Mouse (Mus musculus) urinary bladder, adult 2 months (tissue): ENCODE measurements around the gene Tex101. TPM values are rescaled to one million over a fixed set of nuclear protein-coding genes. Genes with fewer than 3 reads are reported as not detected.
"Not testable (repeated sequence)": the region's sequence is repeated elsewhere in the genome, so short reads cannot be mapped to it uniquely, and the experiment has no call there.

Source experiments
- DNase-seq: peaks from one replicate; pipeline ENCODE4 v3.0.0; 2022; ENCODE audit warnings: low spot score
- polyA plus RNA-seq: library from polyadenylated mRNA; depleted of rRNA; stranded (reverse); fragments of >200 nt; gene quantifications from 2 replicates; pipeline ENCODE4 v1.2.3, GENCODE M21; 2012; rRNA removed

Tex101 gene
- polyA plus RNA-seq = not detected in 2 replicates

DNA sequence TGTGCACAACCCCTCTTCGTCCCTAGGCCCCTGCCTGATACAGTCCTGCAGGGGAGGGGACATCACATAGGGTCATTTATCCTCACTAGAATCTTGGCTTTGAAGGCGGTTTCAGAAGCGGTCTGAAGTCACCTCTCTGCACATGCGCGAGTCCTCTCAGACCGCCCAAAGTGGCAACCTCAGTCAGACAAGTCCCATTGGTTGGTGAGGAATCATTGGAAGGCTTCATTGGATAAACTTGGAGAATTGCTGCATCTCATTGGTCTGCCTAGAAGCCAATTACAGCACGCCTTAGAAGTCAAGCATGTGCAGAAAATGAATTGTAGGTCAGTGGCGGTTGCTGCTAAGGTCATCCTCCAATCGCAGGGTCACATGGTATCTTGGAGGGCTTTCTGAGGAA is at the start of gene Tex101:
Tex101 (minus strand) TSS at position 101 of the 400 bp plus-strand sequence.
- DNase-seq = no peak

DNA sequence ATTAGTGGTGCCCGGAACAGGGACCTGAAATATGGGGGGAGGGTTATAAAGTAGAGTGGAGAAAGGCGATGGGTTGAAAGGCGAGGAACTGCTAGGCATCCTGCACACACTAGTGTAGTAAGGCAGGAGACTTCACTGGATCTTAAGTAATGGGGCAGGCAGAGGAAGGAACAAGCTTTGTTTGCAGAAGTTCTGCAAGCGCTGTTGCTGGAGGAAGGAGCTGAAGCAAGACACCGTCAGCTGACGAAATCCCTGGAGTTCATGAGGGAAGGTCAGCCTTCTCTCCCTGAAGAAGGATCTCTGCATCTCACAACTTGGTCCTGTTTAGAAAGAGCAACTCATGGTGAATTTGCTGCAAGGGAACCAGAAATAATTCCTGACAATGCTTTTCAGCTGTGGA is 38.6 kb upstream of the Tex101 start:
- no peak for DNase-seq

DNA sequence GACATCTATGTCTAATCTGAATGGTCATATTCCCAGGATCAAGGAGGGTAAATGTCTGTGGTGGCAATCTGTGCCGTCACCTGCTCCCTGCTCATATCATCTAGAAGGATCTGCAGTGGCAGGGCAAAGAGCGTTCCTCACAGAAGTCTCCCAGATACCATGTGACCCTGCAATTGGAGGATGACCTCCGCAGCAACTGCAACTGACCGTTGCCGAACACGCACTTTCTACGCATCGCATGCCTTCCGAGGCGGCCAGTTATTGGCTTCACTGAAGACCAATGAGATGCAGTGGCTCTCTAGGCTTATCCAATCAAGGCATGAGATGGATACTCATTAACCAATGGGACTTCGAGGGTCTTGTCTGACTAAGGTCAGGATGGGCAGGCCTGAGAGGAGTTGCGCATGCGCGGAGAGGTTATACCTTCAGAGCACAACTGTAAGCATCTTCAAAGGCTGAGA is 32.4 kb upstream of the Tex101 start, which contains the start of gene BC049730:
BC049730 (plus strand) TSS at position 411 of the 461 bp plus-strand sequence.
- DNase-seq = no peak

DNA sequence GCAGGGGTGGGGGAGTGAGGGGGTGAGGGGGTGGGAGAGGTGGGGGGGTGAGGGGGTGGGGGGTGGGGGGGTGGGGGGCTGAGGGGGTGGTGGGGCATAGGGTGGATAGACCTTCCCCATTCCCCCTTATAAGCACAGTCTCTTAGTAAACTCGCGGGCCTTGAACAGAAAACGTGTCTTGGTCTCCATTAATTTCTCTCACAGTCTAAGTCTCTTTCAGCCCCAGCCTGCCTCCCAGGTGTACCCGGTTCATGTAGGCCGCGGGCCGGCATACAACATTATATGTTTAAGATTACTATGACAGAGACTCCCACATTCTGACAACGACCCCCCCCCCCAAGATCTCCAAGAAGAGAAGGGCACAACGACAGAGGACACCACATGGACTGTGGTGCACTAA is 26.4 kb upstream of the Tex101 start:
- DNase-seq = not testable (repeated sequence)

DNA sequence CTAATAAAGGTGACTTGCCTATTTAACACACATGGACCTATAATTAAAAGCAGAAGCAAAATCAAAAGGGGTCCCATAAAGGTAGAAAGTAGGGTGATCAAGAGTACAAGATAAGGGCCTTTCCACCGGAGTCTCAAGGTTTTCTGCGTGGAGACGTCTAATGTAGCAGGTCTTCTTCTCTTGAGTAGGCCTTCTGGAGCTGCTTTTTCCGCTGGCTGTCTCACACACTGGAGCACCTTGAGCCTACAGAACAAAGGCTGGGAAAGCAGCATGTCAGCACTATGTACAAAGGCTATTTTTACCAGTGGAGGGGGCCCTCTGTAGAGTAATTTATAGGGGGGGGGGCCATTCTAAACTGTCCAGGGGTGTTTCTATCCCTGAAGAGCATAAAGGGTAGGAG is 21.4 kb upstream of the Tex101 start:
- DNase-seq = not testable (repeated sequence)

DNA sequence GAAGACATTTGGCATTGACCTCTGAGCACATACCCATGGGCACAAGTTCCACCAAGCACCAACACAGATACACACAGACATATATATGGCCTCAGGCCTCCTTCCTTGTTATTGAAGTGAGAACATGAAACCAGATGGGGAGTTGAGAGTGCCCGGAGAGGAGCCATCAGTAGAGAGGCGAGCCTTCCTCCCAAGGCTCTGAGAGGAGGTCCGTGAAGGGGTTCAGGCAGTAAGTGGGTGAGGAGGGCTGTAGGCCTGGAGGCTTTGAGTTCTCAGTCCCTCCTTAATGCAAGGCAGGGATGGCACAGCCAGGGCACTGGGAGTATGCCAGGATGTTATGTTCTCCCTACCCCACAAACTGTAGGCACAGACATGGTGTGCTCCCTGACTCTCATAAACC is 16.2 kb upstream of the Tex101 start:
- DNase-seq = not testable (repeated sequence)

DNA sequence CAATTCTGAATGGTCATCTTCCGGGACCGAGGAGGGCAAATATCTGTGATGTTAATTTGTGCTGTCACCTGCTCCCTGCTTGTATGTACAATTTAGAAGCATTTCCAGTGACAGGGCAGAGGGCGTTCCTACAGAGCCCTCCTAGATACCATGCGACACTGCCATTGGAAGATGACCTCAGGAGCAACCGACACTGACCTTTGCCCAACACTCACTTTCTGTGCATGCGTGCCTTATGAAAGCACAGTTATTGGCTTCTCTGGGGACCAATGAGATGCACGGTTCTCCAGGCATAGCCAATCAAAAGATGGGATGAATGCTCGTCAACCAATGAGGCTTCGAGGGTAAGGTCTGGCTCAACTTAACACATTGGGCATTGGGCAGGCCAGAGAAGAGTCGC is 11.0 kb upstream of the Tex101 start:
- DNase-seq = not testable (repeated sequence)

DNA sequence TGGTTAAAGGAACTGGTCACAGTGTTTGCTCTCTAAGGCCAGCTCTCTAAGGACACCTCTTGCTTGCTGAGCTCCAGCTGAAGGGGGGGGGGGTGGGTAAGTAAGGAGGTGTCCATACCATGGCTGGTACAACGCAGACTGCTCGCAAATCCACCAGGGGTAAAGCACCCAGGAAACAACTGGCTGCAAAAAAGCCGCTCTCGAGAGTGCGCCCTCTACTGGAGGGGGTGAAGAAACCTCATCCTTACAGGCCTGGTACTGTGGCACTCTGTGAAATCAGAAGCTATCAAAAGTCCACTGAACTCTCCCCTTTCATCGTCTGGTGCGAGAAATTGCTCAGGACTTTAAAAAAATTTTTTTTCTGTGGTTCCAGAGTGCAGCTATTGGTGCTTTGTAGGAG is 7.6 kb upstream of the Tex101 start:
- not testable (repeated sequence) for DNase-seq

DNA sequence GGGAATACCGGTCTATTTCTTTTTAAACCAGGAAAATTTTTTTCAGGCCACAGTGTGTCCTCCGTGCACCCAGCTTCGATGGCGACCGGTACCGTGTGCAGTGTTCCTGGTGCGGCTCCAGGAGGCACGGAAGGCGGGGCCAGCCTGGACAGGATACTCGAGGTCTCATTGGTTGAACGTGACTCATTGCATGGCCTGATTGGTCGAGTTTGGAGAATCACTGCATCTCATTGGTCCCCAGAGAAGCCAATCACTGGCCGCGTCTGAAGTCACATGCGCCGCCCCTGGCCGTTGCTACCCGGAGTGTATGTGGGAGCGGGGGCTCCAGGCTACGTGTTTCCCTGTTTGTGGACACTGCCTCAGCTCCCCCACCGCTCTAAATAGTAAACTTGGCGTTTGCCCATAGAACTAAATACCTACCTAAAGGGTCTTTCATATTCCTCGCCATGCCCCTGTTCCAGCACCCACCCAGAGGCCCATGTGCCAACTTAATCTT is 4.5 kb downstream of the Tex101 start:
- no peak for DNase-seq

DNA sequence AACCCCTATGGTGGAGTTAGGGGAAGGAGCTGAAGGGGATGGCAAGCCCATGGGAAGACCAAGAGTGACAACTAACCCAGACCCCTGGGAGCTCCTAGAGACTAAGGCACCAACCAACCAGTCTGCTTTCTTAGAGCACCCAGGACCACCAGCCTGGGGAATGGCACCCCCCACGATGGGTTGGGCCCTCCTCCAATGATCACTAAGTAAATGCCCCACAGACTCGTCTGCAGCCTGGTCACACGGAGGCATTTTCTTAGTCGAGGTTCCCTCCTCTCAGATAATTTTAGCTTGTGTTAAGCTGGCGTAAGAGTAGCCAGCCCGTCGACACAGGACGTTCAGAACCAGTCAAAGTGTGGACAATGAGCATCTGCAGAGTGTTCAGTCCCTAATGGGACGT is 11.5 kb downstream of the Tex101 start:
- no peak for DNase-seq

DNA sequence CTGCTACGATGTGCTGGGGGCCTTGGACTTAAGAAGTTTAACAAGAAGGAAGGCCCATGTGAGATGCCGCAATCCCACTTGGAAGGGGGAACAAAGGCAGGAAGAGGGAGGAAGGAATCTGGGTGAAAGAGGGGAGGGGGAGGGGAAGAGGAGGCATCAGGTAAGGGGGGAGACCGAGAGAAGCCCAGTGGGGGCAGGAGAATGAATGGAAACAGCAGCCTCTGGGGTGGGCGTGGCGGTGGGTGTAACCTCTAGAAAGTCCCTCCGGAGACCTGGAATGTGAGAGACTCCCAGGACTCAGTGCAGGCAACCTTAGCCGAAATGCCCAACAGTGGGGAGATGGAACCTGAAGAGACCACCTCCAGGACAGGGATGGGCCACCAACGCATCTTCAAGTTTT is 12.2 kb downstream of the Tex101 start:
- no peak for DNase-seq

DNA sequence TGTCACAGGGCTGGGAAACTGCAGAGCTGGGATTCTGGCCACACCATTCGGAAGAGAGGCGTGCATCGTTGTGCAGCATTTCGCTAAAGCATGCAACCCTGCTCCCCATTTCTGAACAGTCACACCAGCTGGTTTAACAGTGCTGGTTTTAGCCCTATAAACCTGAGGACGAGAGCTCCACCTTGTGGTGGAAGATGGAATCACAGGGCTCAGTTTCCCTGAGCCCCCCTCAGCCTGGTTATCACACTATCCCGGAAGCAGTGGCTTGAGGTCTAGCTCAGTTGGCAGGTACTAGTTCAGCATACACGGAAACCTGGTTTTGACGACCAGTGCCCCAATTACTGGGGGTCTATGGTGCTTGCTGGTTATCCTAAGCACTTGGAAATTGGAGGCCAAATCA is 13.9 kb downstream of the Tex101 start:
- no peak for DNase-seq

DNA sequence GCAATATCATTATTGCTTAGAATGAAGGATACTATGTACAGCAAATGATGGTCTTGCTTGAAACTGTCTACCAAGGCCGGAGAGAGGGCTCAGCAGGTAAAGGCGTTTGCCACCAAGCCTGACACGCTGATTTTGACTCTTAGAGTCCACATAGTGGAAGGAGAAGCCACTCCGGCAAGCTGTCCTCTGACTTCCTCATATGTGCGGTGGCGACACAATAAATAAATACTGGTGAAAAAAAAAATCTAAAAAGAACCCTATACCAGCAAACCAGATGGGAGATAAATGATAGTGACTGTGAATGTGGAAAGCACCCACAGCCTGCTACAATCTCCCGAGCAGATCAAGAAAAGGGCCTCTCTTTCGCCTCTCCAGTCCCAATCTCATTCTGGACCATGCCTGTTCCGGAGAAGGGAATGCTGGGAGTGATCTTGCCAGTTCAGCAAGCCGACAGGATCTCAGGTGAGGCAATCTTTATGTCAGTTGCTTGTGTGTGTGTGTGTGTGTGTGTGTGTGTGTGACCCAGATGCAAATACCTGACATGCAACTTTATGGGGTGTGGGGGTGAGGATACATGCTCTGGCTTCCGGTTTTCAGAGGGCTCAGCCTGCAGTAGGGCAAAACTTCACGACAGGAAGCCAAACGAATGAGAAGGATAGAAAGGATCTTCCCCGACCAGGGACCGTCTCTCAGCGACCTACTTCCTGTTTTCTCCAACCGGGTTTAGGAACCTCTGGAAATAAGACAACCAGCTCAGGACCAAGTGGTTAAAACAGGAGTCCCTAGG is 15.2 kb downstream of the Tex101 start:
- no peak for DNase-seq

DNA sequence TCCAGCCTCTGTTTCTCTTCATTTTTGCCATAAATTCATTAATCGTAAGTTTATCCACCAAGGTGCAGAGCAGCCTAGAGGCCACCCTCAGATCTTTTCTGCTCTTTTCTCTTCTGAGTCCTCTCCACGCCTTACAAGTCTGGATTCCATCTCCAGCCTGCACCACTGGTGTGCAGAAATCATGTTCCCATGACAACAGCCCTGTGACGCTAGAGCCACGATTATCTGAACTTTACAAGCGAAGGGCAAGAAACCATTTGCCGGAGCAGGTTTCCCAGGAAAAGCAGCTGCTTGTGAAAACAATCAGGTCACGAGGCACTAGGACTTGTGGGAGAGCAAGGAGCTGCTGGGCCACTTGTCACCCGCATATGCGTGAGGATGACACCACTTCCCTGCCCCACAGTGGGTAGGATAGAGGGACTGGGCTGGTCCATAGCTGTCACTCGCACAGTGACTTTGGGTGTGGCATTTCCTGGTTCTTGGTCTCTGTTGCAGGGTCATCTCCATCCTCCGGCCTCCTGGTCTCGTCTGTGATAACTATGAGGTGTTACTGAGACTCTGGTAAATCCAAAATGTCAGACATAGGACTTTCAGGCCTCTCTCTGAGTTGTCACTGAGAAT is 16.6 kb downstream of the Tex101 start:
- DNase-seq = no peak

DNA sequence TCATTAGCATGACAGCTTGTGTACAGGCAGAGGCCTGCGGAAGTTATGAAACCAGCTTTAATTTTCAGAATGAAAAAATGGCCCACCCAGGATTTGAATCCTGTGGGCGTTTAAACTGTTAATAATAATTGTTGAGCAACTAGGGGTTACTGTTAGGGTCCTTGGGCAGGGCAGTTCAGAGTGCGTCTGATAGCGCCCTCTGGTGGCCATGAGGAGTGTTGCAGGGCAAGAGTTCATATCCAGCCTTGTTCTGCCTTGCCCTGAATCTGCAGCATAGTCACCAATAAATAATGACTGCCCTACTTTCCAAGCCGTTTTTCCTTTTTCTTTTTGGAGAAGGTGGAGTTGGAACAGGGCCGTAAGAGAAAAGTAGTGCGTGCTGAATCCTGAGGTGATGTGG is 22.8 kb downstream of the Tex101 start:
- DNase-seq = peak; percentile 47

DNA sequence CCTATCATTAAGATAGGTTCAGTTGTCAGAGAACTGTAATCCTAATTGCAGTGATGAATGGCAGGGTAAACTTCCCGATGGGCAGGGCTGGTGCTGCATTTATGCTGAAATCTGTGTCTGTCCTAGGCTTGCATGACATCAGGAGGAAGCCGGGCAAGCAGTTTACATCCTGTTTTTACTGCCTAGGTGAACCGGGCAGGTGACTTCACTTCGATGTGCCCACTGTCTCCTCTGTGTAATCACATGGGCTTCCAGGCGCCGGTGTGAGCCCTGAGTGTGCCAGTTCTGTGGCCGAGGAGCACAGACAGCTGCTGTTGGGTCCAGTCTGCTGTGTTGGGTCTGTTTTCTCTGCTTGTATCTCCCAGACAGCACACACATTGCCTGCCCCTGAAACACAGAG is 30.0 kb downstream of the Tex101 start:
- DNase-seq = no peak

DNA sequence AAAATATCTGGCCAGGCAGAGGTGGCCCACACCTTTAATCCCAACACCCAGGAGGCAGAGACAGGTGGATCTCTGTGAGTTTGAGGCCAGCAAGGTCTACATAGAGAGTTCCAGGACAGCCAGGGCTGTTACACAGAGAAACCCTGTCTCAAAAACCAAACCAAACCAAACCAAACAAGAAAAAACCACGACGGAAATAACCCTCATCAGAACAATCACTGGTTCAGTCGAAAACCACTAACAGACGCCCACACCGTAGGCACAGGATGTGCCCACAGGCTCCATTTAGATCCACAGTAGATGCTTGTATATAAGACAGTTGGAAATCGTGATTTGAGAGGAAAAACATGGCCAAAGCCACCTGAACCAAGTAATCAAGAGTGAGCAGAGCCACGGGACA is 31.5 kb downstream of the Tex101 start:
- no peak for DNase-seq

DNA sequence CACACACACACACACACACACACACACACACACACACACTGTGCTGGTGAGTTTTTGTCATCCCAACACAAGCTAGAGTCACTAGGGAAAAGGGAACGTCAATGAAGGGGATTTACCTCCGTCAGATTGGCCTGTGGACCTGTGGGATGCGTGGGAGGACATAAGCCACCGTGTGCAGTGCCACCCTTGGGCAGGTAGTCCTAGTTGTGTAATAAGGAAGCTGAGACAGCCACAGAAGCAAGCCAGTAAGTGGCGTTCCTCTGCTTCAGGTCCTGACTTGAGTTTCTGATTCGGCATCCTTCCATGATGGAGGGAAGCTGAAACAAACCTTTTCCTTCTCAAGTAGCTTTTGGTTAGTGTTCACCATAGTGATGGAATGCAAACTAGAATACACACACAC is 32.0 kb downstream of the Tex101 start:
- no peak for DNase-seq

DNA sequence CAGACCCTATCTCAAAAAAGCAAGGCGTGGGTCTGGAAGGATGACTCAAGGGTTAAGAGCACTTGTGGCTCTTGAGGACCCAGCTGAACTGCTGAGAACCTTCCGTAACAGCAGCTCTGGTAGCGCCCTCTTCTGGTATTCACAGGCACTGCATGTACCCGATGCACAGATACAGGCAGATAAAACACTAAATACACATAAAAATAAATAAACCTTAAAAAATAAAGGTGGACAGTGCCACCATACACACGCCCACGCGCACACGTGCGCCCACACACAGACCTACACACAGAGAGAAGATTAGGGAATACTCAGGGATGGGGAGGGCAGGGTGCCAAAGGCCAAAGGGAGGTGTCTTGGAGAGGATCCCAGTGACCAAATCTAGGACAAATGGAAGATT is 34.0 kb downstream of the Tex101 start:
- no peak for DNase-seq

DNA sequence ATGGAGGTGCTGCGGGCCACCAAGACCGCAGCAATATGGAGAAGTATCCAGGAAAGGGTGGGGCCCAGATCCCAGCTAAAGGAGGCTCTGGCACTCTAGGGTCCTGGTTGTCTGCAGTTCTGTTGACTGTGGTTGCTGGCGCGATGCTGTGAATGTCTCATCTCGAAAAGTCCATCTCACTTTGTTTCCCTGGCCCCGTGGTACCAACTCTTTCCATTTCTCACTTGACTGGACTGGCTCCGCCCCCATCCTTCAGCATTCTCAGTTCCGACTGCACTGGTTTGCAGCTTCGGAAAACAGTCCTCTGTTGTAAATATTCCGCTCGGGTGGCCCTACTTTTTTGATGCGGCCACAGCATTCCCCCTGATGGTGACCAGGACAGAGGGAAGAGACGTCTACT is 36.0 kb downstream of the Tex101 start:
- no peak for DNase-seq

DNA sequence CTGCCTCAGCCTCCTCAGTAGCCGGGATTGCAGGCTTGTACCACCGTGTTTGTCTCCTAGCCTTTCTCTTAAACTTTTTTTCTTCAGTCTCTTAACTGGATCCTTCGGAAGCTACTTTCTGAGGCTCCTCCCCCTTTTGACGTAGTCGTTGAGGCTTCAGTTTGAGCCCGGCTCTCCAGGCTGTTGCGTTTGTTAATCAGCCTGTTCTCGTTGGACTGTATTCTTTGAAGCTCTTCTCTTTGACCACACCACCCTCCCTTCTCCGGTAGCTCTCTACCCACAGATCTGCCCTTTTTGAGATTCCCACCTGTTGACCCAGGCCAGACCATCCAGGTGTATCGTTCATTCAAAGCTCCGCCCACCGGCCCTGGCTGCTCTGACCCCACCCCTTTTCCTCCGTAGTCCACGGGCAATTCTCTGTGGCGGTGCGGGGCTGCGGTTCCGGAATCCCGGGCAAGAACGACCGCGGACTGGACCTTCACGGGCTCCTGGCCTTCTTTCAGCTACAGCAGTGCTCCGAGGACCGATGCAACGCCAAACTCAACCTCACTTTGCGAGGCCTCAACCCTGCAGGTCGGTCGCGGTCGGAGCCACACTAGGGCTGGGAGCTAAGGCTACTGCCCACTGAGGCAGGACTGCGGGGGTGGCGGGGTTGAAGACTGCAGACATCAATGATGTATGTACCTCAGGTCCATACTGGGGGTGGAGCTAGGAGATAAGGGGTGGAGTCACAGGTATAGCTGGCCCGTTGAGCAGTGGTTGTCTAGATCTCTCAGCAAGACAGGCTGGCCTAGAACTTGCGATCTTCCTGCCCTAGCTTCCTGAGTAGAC is 38.2 kb downstream of the Tex101 start:
- DNase-seq = no peak

DNA sequence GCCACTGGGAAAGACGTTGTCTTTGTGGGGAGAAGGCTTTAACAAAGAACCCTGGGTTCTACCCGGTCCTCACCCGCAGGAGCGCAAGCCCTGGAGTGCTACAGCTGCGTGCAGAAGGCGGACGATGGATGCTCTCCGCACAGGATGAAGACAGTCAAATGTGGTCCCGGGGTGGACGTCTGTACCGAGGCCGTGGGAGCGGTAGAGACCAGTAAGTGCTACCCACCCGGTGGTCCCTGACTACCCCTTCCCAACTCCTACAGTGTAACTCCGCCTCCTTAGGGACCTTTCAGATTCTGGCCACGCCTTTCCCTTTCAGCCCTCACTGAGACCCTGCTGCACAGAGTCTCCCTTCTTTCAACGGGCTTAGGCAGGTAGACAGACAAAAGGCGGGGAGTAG is 39.4 kb downstream of the Tex101 start:
- DNase-seq = no peak
